Mouse (Mus musculus) lung, postnatal 0 days (tissue): ENCODE results near the gene Msmp.

Source experiments
- CTCF ChIP-seq: IDR thresholded peaks from 2 replicates; pipeline ENCODE4 v1.5.1; 2016; ENCODE audit warnings: antibody characterized with exemption, mild to moderate bottlenecking
- EP300 ChIP-seq: IDR thresholded peaks from 2 replicates; pipeline ENCODE4 v1.6.1; 2016; ENCODE audit warnings: antibody characterized with exemption, mild to moderate bottlenecking, control low read depth

DNA sequence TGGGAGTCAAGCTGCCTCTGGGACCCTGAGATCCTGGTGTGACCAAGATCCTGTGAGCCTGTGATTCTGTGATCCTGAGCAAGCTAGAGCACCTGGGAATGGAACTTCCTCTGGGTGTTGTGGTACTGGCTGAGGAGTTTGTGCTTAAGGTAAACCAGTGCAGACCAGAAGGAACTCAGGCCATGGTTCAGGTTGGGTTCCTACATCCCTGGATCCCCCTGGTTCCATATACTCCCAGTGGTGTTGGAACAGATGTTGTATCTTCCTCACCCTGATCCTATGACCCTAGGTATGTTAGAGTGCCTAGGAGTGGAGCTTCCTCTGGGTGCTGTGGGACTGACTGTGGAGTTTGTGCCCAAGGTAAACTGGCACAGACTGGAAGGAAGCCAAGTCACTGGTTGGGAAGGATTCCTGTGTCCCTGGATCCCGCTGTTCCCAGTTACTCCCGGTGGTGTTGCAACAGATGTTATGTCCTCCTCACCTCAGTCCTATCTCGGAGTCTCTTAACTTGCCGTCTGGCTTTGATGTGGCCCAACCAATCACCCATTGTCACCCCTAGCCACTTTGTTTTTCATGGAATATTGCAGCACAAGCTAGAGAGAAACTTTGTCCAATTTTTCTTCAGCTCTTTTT, 36.0 kb upstream of the Msmp start:
- no peak for TF ChIP-seq CTCF
- TF ChIP-seq EP300, result no peak
